Mouse (Mus musculus): ENCODE data around the gene Scfd2. TPM values are rescaled to one million over a fixed set of nuclear protein-coding genes. Genes with fewer than 3 reads are reported as not detected.

Scfd2 gene
- polyA plus RNA-seq (2015; fragmentation: Nextera tagmentation; extraction: Ambion mirVana) = 17.1 and 18.7 TPM in 2 replicates

DNA sequence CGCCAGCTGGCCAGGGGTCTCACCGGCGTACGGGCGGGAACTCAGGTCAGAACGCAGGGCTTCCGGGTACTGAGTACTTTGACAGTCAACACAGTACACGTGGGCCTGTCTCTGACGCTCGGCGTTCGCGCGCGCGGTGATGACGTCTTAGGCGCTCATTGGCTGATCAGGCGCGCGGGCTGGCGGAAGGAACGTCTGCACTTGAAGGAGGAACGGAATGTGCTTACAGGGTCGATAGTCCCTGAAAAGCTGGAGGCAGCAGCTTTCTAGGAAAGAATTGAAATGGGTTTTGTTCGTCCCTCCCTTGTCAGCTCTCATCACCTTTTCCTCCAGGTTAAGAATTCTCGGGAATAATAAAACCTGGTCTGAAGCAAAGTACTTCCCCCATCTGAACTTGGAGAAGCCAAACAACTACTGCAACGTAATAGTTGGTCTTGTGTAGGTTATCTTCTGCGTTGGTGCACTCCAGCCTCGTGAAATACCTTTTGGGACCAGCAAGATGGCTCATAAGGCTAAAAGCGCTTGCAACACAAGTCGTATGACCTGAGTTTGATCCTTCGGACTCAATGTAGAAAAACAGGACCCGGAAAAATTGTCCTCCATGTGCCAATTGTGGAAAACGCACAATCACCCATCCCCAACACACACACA is at the start of gene Scfd2:
Gene Scfd2, minus strand, starts transcription at position 130 of the 651 bp plus-strand sequence.
- peak; percentile 82 for ATAC-seq (ENCODE audit: low FRiP score, low read depth)
- peak within 1 kb of the TSS; percentile 72 for H3K9ac ChIP-seq
- peaks cover 26% of the 10 kb centered on the region for H3K4me1 ChIP-seq
- peak within 1 kb of the TSS; percentile 98 for H3K4me2 ChIP-seq (replicated peaks)
- H3K36me3 ChIP-seq = no peaks in the 10 kb centered on the region
- no peaks in the 10 kb centered on the region for H3K27me3 ChIP-seq
- H3K27ac ChIP-seq = peak within 1 kb of the TSS; percentile 12; the same call in 1 of the 2 replicates
- 7% methylated on average over 35 of the region's 35 CpGs for WGBS
- H3K4me3 ChIP-seq = peak within 1 kb of the TSS; percentile 69
- H3K9me3 ChIP-seq = no peaks in the 10 kb centered on the region

DNA sequence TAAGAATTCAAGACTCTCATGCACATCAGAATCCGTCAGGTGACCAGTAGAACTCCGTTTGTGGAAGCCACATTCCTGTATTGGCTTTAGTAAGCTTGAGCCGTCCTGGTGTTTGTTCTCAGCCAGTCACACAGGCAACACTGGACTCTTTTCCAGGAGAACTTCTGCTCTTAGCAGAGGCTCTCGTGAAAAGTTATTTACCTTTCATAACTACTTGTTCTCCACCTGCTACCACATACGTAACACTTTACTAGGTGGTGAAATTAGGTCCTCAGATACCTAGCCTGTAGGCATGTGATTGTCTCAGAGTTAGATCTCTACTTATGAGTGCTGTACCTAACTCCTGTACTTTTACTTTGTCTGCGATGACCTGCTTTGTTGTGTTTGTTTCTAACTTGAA is 40.2 kb upstream of the Scfd2 start:
- Histone ChIP-seq H3K27me3 (no peaks in the 10 kb centered on the region), H3K4me1 (no peaks in the 10 kb centered on the region), H3K27ac (no peak overlapping the region), H3K9ac (no peak overlapping the region), H3K9me3 (no peaks in the 10 kb centered on the region), H3K4me3 (no peak overlapping the region), H3K36me3 (peaks cover 50% of the 10 kb centered on the region), H3K4me2 (replicated peaks) (no peak overlapping the region)
- 83% methylated on average over 6 of the region's 6 CpGs for WGBS
- ATAC-seq (ENCODE audit: low FRiP score, low read depth) = no peak

DNA sequence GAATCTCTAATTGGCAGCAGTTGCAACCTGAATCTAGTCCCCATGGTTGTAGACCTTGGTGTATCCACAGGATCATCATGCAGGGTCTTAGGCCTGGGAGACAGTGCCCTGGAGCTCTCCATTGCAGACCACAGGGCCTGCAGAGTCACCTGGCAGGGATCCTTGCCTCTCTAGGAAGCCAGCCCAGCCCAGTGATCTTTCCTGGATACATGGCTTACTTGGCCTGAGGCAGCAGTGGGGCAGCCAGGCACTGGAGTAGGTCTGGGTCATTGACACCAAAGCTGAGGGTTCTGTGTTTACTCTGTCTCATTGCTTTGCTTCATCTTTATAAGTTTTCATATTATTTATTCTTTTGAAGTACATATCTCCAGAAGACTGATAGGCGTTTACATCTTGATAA is 29.6 kb upstream of the Scfd2 start:
- 90% methylated on average over 1 of the region's 1 CpGs for WGBS
- no peaks in the 10 kb centered on the region for H3K4me1 ChIP-seq
- ATAC-seq (ENCODE audit: low FRiP score, low read depth) = no peak
- no peak overlapping the region for H3K4me2 ChIP-seq (replicated peaks)
- H3K27ac ChIP-seq = no peak overlapping the region
- peaks cover 72% of the 10 kb centered on the region for H3K36me3 ChIP-seq
- no peak overlapping the region for H3K4me3 ChIP-seq
- H3K9me3 ChIP-seq = no peaks in the 10 kb centered on the region
- H3K27me3 ChIP-seq = no peaks in the 10 kb centered on the region
- H3K9ac ChIP-seq = no peak overlapping the region

DNA sequence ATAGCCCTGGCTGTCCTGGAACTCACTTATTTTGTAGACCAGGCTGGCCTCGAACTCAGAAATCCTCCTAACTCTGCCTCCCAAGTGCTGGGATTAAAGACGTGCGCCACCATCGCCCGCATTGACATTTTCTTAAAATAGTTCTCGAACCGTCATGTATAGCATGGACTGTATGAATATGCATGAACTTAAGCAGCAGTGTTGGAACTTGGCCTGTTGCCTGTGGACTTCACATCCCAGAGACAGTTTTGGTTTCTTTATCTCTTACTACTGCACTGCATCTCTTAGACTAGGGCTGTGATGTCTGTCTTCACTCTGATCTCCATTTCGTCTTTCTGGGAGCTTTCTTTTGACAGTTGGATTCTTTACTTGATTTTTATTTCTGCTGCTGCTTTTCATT is 18.0 kb upstream of the Scfd2 start:
- no peaks in the 10 kb centered on the region for H3K27me3 ChIP-seq
- no peak overlapping the region for H3K27ac ChIP-seq
- no peak for ATAC-seq (ENCODE audit: low FRiP score, low read depth)
- 96% methylated on average over 8 of the region's 8 CpGs for WGBS
- no peak overlapping the region for H3K4me2 ChIP-seq (replicated peaks)
- H3K9me3 ChIP-seq = no peaks in the 10 kb centered on the region
- H3K4me3 ChIP-seq = no peak overlapping the region
- H3K4me1 ChIP-seq = no peaks in the 10 kb centered on the region
- peaks cover 67% of the 10 kb centered on the region for H3K36me3 ChIP-seq
- H3K9ac ChIP-seq = no peak overlapping the region

DNA sequence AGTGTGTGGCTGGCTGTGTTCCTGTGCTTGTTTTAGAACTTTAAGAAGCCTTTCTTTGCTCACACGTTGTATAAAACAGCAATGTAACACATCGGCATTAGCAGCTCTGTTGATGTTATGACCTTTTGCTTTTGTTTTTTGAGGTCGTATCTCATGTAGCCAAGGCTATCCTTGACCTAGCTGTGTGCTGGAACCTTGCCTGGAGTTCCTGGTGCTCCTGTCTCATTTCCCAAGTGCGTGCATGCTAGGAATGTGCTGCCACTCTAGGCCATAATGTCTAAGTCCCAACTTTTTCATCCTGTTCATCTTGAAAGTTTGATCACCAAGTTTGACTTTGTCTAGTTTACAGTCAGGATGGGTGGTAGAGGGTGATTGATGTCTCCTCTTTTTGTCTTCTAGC is 14.0 kb upstream of the Scfd2 start:
- Histone ChIP-seq H3K4me1 (no peaks in the 10 kb centered on the region), H3K4me3 (no peak overlapping the region), H3K36me3 (peaks cover 73% of the 10 kb centered on the region), H3K4me2 (replicated peaks) (no peak overlapping the region), H3K27me3 (no peaks in the 10 kb centered on the region), H3K27ac (no peak overlapping the region), H3K9me3 (no peaks in the 10 kb centered on the region), H3K9ac (no peak overlapping the region)
- 92% methylated on average over 4 of the region's 4 CpGs for WGBS
- ATAC-seq (ENCODE audit: low FRiP score, low read depth) = no peak

DNA sequence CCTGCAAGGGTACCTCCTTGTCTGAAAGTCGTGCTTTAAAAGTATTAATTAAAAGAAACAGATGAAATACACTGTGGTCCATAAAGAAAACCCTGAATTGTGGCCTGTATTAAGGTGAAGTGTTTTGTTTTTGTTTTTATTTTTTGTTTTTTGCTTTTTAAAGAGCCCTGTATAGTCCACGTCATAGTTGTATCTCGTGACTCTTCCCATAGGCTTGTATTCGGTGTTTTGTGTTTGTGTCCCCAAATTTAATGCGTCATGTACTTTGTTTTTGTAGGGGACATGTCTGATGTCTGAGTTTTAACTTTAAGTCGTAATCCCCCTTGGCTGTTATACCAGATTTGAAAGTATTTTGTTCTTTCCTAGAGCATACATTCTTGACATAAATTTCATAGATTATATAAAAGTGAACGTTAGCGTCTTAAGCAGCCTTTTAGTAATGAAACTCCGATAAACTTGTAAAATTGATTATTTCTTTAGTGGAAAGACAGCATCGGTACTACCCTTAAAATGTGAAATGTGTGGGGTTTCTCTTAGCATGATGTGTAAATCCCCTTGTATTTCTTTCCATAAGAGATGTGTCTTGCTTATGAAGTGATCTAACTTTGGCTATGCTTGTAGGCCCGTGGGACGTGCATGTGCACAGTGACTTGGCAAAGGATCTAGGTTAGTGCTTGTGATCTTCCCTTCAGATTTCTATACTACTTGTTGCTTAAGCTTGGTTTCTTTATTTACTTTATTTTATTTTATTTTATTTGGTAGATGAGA is 4.8 kb upstream of the Scfd2 start:
- Histone ChIP-seq H3K4me3 (peak overlapping the region; percentile 91), H3K27ac (no peak overlapping the region)
- 44% methylated on average over 12 of the region's 12 CpGs for whole genome bisulfite sequencing

DNA sequence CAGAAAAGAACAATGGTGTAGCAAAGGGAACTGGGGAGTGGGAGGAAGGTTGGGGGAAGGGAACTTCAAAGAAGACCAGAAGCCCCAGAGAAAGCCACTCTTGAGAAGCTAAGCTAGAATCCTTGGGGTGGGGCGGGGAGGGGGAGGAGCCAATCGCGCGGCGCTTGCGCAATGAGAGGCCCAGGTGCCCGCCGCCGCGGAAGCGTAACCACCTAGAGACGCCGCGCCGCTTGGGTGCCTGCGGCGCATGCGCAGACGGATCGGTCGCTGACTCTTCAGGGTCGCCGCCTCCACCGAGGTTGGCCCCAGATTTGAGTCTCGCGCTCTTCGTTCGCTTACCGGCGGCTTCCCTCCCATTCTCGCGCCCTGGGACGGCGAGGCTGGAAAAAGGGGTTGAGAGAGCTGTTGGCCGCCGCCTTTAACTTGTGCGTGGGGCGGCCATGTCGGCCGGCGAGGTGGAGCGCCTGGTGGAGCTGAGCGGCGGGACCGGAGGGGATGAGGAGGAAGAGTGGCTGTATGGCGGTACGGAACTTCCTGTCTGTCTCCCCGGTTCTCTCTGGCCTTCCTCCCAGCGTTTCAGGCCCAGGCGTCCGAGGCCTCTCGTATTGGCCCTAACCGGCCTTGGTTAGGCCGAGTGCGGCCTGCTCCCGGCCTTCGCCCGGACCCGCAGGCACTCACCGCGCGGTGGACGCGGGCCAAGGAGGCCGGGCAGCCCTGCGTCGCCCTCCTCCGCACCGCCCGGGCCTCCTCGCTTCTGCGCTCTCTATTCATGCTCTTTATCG is 3.9 kb upstream of the Scfd2 start, which contains the start of gene Fip1l1:
Gene Fip1l1, plus strand, starts transcription at position 210 of the 782 bp plus-strand sequence.
- Histone ChIP-seq H3K9ac (peak within 1 kb of the TSS; percentile 94), H3K27ac (peak within 1 kb of the TSS; percentile 92), H3K4me1 (peaks cover 25% of the 10 kb centered on the region), H3K4me3 (peak within 1 kb of the TSS; percentile 91), H3K27me3 (no peaks in the 10 kb centered on the region), H3K36me3 (peaks cover 16% of the 10 kb centered on the region), H3K4me2 (replicated peaks) (peak within 1 kb of the TSS; percentile 79), H3K9me3 (no peaks in the 10 kb centered on the region)
- WGBS = under 1% methylated on average over 72 of the region's 73 CpGs
- peak; percentile 90 for ATAC-seq (ENCODE audit: low FRiP score, low read depth)

More for the DNA sequence above, 4.8 kb upstream of the Scfd2 start:
- Histone ChIP-seq H3K27me3 (no peaks in the 10 kb centered on the region), H3K4me1 (peaks cover 17% of the 10 kb centered on the region), H3K36me3 (peaks cover 23% of the 10 kb centered on the region), H3K4me2 (replicated peaks) (peak overlapping the region; percentile 79), H3K9ac (peak overlapping the region; percentile 94), H3K9me3 (no peaks in the 10 kb centered on the region)
- ATAC-seq (ENCODE audit: low FRiP score, low read depth) = no peak

DNA sequence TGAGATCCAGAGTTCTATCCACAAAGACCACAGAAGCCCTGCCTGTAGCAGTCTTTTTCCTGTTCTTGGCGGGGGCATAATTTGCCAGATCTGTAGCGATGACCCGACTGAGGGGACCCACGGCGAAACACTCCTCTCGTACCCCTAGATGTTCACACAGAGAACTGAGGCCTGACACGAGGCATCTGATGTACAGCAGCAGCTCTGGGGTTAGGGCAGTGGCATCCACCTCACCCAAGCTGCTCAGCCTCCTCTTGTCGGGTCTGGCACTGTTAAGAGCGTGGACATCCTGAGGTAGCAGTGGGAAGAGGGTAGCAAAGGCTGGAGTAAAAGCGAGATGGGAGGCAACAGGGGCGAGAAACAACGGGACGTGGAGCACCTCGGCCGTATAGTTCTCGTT is 774 bp downstream of the Scfd2 start:
- Histone ChIP-seq H3K9ac (peak overlapping the region; percentile 72), H3K27me3 (no peaks in the 10 kb centered on the region), H3K4me1 (peaks cover 19% of the 10 kb centered on the region), H3K4me3 (peak overlapping the region; percentile 69), H3K27ac (no peak overlapping the region), H3K36me3 (no peaks in the 10 kb centered on the region), H3K9me3 (no peaks in the 10 kb centered on the region), H3K4me2 (replicated peaks) (peak overlapping the region; percentile 98)
- 23% methylated on average over 16 of the region's 16 CpGs for WGBS
- no peak for ATAC-seq (ENCODE audit: low FRiP score, low read depth)

DNA sequence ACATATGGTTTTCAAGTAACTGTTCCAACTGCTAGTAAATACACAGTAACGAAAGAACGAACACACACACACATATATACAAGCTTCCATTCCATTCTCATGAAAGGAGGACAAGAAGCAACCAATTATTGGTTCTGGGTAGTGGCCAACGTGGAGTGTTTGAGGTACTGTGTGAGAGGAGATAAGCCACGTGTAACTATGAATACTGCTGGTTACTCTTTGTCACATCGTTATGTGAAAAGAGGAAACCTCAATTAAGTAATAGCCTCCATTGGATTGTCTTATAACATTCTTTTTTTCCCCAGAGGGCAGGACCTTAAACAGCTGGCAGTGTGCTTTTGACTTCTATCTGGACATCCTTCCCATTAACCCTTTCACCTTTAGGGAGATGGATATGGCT is 4.5 kb downstream of the Scfd2 start:
- Histone ChIP-seq H3K9me3 (no peaks in the 10 kb centered on the region), H3K27ac (no peak overlapping the region), H3K9ac (no peak overlapping the region), H3K36me3 (no peaks in the 10 kb centered on the region), H3K4me1 (peaks cover 16% of the 10 kb centered on the region), H3K4me2 (replicated peaks) (no peak overlapping the region), H3K4me3 (no peak overlapping the region), H3K27me3 (no peaks in the 10 kb centered on the region)
- 78% methylated on average over 5 of the region's 5 CpGs for WGBS
- no peak for ATAC-seq (ENCODE audit: low FRiP score, low read depth)

DNA sequence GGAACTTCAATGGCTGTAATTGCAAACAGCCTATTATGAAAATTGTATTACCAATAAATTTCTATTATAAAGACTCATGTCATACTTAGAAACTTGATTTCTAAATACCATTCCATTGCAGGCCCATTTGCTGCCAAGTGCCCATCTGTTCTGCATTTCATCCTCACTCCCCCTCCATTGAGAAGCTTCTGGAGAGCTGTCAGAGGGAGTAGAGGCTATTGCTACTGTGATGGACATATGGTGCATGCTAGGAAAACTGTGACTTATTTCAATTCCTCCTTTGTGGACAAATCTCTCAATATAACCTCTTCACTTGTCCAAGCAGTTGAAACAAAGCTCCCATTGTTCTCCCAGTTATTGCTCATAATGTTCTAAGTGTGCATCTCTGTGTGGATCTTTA is 19.9 kb downstream of the Scfd2 start:
- no peaks in the 10 kb centered on the region for H3K9me3 ChIP-seq
- no peak overlapping the region for H3K9ac ChIP-seq
- no peak overlapping the region for H3K4me2 ChIP-seq (replicated peaks)
- ATAC-seq (ENCODE audit: low FRiP score, low read depth) = no peak
- peaks cover 3% of the 10 kb centered on the region; the same call in 1 of the 2 replicates for H3K36me3 ChIP-seq
- H3K27ac ChIP-seq = no peak overlapping the region
- no peaks in the 10 kb centered on the region for H3K4me1 ChIP-seq
- no peaks in the 10 kb centered on the region for H3K27me3 ChIP-seq
- H3K4me3 ChIP-seq = no peak overlapping the region

DNA sequence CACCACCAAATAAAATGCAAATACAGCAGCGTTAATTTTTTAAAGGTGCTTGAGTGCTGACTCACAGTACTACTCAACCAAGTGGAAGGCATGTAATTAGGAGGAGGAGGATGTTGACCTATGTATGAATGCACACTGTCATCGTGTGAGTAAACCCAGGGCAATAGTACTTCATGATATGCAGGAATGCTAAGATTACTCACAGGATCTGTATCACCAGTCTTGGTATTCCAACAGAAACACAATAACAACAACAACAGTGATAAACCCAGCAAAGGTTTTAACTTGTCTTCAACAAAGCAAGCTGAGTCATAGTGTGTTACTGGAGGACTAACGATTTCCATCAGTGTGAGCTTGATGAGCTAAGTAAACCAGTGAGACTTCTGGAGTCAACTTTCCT is 38.9 kb downstream of the Scfd2 start:
- H3K4me2 ChIP-seq (replicated peaks) = no peak overlapping the region
- H3K27me3 ChIP-seq = no peaks in the 10 kb centered on the region
- no peak overlapping the region for H3K4me3 ChIP-seq
- ATAC-seq (ENCODE audit: low FRiP score, low read depth) = no peak
- WGBS = 84% methylated on average over 3 of the region's 3 CpGs
- H3K27ac ChIP-seq = no peak overlapping the region
- H3K9me3 ChIP-seq = no peaks in the 10 kb centered on the region
- H3K4me1 ChIP-seq = no peaks in the 10 kb centered on the region
- no peak overlapping the region for H3K9ac ChIP-seq
- H3K36me3 ChIP-seq = no peaks in the 10 kb centered on the region

DNA sequence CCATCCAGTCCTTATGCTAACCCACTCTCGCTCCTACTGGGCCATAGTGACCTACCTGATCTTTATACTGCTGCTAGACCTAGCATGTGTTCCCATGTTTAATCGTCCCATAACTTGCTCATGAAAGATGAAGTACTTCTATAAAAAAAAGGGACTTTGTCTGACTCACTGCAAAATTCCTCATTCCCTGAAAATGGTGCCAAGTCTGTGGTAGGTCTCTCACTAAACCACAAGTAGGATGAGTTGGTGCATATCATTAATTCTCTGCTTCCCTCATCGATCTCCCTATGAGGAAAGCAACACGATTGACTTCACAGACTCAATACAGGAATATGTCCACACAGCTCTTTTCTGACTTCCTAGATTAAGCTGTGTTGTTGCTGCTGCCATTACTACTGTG is 46.9 kb downstream of the Scfd2 start:
- H3K27ac ChIP-seq = no peak overlapping the region
- H3K9ac ChIP-seq = no peak overlapping the region
- no peaks in the 10 kb centered on the region for H3K36me3 ChIP-seq
- ATAC-seq (ENCODE audit: low FRiP score, low read depth) = no peak
- no peaks in the 10 kb centered on the region for H3K9me3 ChIP-seq
- 86% methylated on average over 4 of the region's 4 CpGs for WGBS
- H3K4me2 ChIP-seq (replicated peaks) = no peak overlapping the region
- no peaks in the 10 kb centered on the region for H3K27me3 ChIP-seq
- H3K4me3 ChIP-seq = no peak overlapping the region
- no peaks in the 10 kb centered on the region for H3K4me1 ChIP-seq

Measured in limb, embryonic 13.5 days (tissue).